Mouse (Mus musculus): ENCODE data around the gene Tmem266.

DNA sequence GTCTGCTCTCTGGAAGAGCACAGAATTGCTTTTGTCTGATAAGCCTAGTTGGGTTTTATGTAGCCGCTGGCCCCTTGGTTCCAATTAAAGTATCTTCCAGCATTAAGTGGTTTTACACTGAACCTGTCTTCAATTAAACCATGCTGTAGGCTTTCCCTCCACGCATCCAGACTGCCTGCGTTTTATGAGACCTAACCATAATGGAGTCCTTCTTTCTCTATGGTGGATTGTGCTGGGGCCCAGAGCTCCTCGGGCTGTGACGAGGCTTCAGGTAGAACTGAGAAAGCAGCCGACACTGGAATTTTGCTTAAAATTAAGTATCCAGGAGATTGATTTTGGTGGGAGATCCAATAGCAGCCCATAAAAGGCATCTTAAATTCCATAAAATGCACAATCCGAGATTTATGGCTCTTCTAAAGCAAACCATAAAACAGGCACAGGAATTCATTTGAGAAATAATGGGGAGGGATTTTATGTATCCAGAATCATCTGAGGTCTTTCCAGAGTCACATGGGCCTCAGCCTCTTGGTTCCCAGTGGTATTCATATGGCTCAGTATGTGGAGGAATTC, 72.4 kb downstream of the Tmem266 start:
- TF ChIP-seq POLR2A (IDR thresholded peaks at IDR 0.05; ENCODE audit: low read depth, low read length): no peak
- no peak for TF ChIP-seq CTCF (conservative IDR thresholded peaks at IDR 0.05; ENCODE audit: insufficient read depth, insufficient read length, low read depth, low read length)

All from kidney, adult 2 months (tissue).